Mouse (Mus musculus): ENCODE measurements around the gene Taf10. TPM values are rescaled to one million over a fixed set of nuclear protein-coding genes. Genes with fewer than 3 reads are reported as not detected.

The Taf10 gene
- total RNA-seq (2021): 100 to 1,000 TPM; 110 to 111 TPM
- long read RNA-seq, experiment 1, full-length matches to known transcripts: 22 of 46 reads
- long read RNA-seq, experiment 1, partial matches to known transcripts: 2 of 46 reads
- long read RNA-seq, experiment 1, other reads (novel, unspliced or antisense): 22 of 46 reads
- long read RNA-seq, experiment 2, full-length matches to known transcripts: 16 of 36 reads
- long read RNA-seq, experiment 2, partial matches to known transcripts: 1 of 36 reads
- long read RNA-seq, experiment 2, other reads (novel, unspliced or antisense): 19 of 36 reads

DNA sequence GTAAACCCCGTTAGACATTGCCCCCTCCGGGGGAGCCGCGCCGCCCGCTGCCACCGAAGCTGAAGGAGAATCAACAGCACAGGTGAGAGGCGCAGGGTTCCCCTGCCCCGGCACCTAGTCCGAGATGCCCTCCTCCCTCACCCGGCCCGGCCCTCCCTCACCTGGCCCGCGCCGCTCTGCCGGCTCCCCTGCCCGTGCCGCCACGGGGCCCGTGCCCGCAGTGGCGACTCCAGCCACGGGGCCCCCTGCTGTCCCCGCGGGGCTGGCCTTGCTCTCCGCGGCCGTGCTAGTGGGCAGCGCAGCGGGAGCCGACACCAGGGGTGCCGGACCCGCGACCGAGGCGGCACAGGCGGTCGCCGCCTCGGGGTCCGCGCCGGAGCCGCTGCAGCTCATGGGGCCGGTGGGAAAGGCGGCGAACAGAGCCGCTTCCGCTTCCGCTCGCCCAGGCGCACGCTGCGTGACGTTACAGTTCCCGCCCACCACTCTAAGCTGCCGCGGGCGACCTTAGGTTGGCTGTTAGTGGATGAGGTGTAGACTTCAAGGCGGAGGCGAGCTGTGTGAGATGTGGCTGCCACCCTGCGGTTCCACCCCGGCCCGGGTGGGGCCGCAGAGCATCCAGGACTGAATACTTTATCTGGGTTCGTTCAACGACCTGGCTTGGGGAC is at the start of gene Taf10:
Gene Taf10, minus strand, starts transcription at position 436 of the 665 bp plus-strand sequence.
- peak within 1 kb of the TSS; percentile 72 for H3K4me3 ChIP-seq
- intact Hi-C loops (cut with DNase I): loop anchor here (2.0 kb wide), 1 partner anchor 67 kb away; the partner anchor contains the start of gene Mrpl17
- DNase-seq (ENCODE audit: extremely low spot score in 1 of 2, low spot score in 2 of 2): peak; percentile 87 to 88
- TF ChIP-seq CTCF (IDR thresholded peaks at IDR 0.05): peak; percentile 41
- peak within 1 kb of the TSS; percentile 84 for H3K27ac ChIP-seq

DNA sequence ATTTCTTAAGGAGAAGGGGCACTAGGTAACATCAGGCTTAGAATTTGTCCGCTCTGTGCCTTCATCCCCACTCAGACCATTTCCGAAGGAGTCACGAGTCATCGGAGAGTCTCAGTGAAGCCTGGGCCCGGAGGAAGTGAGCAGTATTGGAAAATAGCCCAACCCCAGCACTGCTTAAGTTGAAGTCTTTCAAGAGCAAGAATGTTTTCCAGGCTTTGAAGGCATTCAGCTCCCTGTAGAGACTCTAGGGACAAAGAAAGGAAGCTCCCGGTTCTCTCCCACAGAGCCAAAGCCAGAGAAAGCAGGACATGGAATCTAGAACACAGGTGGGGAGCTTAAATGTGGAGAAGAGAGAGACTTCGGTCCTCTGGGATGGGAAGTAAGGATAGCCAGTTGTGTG is 49.5 kb upstream of the Taf10 start:
- TF ChIP-seq CTCF (IDR thresholded peaks at IDR 0.05): no peak
- intact Hi-C loops (cut with DNase I): no loop called here
- Histone ChIP-seq H3K4me3 (no peak overlapping the region), H3K27ac (peak overlapping the region; percentile 36; the same call in 1 of the 2 replicates)
- no peak for DNase-seq (ENCODE audit: extremely low spot score in 1 of 2, low spot score in 2 of 2)

GRCm38 (mm10) chr7:105791147-105791546 is 47.0 kb upstream of the Taf10 start:
- intact Hi-C loops (cut with DNase I): no loop called here

GRCm38 (mm10) chr7:105787285-105788140 is 43.4 kb upstream of the Taf10 start, which contains the start of gene Dchs1:
TSS of gene Dchs1 (minus strand) at chr7:105787654.
- Histone ChIP-seq H3K4me3 (peak within 1 kb of the TSS; percentile 57), H3K27ac (peak within 1 kb of the TSS; percentile 15; the same call in 1 of the 2 replicates)
- TF ChIP-seq CTCF (IDR thresholded peaks at IDR 0.05): no peak
- intact Hi-C loops (cut with DNase I): loop anchor here (2.0 to 5.0 kb wide), 2 partner anchors 19 to 40 kb away; no protein-coding TSS in a partner anchor
- no peak for DNase-seq (ENCODE audit: extremely low spot score in 1 of 2, low spot score in 2 of 2)

More at GRCm38 (mm10) chr7:105791147-105791546, 47.0 kb upstream of the Taf10 start:
- no peak overlapping the region for H3K4me3 ChIP-seq
- DNase-seq (ENCODE audit: extremely low spot score in 1 of 2, low spot score in 2 of 2): no peak
- TF ChIP-seq CTCF (IDR thresholded peaks at IDR 0.05): no peak
- no peak overlapping the region for H3K27ac ChIP-seq

GRCm38 (mm10) chr7:105786506-105787284 is 42.5 kb upstream of the Taf10 start:
- H3K4me3 ChIP-seq: peak overlapping the region; percentile 57
- intact Hi-C loops (cut with DNase I): loop anchor here (2.0 to 5.0 kb wide), 2 partner anchors 20 to 39 kb away; no protein-coding TSS in a partner anchor
- H3K27ac ChIP-seq: no peak overlapping the region

GRCm38 (mm10) chr7:105784556-105784955 is 40.4 kb upstream of the Taf10 start:
- no peak for TF ChIP-seq CTCF (IDR thresholded peaks at IDR 0.05)
- Histone ChIP-seq H3K4me3 (no peak overlapping the region), H3K27ac (no peak overlapping the region)
- DNase-seq (ENCODE audit: extremely low spot score in 1 of 2, low spot score in 2 of 2): no peak
- intact Hi-C loops (cut with DNase I): no loop called here

More at GRCm38 (mm10) chr7:105786506-105787284, 42.5 kb upstream of the Taf10 start:
- no peak for DNase-seq (ENCODE audit: extremely low spot score in 1 of 2, low spot score in 2 of 2)
- no peak for TF ChIP-seq CTCF (IDR thresholded peaks at IDR 0.05)

GRCm38 (mm10) chr7:105783861-105784260 is 39.7 kb upstream of the Taf10 start:
- H3K4me3 ChIP-seq: no peak overlapping the region
- H3K27ac ChIP-seq: no peak overlapping the region
- DNase-seq (ENCODE audit: extremely low spot score in 1 of 2, low spot score in 2 of 2): no peak
- intact Hi-C loops (cut with DNase I): no loop called here
- no peak for TF ChIP-seq CTCF (IDR thresholded peaks at IDR 0.05)

GRCm38 (mm10) chr7:105778553-105779265 is 34.5 kb upstream of the Taf10 start:
- intact Hi-C loops (cut with DNase I): loop anchor here (2.0 kb wide), 1 partner anchor 20 kb away; no protein-coding TSS in a partner anchor
- DNase-seq (ENCODE audit: extremely low spot score in 1 of 2, low spot score in 2 of 2): no peak
- no peak overlapping the region for H3K4me3 ChIP-seq
- H3K27ac ChIP-seq: peak overlapping the region; percentile 71
- TF ChIP-seq CTCF (IDR thresholded peaks at IDR 0.05): no peak

DNA sequence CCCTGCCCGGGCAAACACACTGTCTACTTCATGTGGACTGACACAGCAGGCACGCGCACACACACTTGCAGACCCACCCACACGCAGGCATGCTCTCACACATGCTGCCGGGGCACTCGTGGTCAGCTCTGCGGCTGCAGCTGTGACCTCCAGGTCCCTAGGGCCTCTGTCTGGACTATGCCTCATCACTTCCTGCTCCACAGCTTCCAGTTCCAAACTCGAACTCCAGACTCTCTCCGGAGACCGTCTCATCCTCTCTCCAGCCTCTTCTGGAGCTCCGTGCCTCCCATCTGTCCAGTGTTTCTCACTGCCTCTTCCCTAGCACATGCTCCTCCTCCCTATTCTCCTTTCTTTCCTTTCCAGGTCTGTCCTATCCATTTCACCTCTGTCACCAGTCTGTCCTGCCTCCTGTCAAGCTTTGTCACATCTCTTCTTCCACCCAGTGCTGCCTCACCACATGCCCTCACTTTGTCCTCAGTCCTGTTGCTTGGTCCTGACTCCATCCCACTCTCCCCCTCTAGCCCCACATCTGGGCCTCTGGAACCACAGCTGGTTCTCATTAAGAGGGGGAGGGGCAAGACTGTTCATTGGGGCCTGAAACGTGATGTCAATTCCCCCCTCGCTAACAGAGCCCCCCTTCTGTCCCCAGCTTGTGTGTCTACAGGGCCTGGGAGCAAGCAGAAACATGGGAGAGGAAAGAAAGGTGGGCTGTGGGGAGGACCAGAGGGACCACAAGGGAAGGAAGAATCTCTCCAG is 33.8 kb upstream of the Taf10 start:
- intact Hi-C loops (cut with DNase I): loop anchor here (2.0 kb wide), 1 partner anchor 19 kb away; no protein-coding TSS in a partner anchor

More for the DNA sequence above, 33.8 kb upstream of the Taf10 start:
- peak overlapping the region; percentile 63; the same call in 1 of the 2 replicates for H3K27ac ChIP-seq
- no peak for TF ChIP-seq CTCF (IDR thresholded peaks at IDR 0.05)
- no peak overlapping the region for H3K4me3 ChIP-seq
- no peak for DNase-seq (ENCODE audit: extremely low spot score in 1 of 2, low spot score in 2 of 2)

Data from left cerebral cortex, adult 2 months (tissue).